ENCODE assay signal across 8 mouse cellular contexts in genomic region chr1:57774668-57775495, GRCm38 (mm10). TPM values are rescaled to one million over a fixed set of nuclear protein-coding genes. Genes with fewer than 3 reads are reported as not detected.
A peak's percentile ranks its signal among the peaks of the same experiment; 100 is the strongest.
DNase-seq lines count a peak whose midpoint lies in the region; ATAC-seq lines count a peak whose summit lies in the region.

No protein-coding gene starts in this region.

- H3K9ac ChIP-seq in hindbrain, embryonic 15.5 days: peak overlapping the region; percentile 85

- peaks cover 19% of the 10 kb centered on the region for H3K4me1 ChIP-seq in hindbrain, embryonic 15.5 days (replicated peaks)

- H3K36me3 ChIP-seq in hindbrain, embryonic 15.5 days: no peaks in the 10 kb centered on the region

- intact Hi-C loops in left cerebral cortex, postnatal 14 days (cut with DNase I): loop anchor here (2.0 to 10.0 kb wide), 3 partner anchors 100 to 344 kb away; no protein-coding TSS in a partner anchor

- peak overlapping the region; percentile 95 for H3K27ac ChIP-seq in hindbrain, embryonic 15.5 days (replicated peaks)

- DNase-seq in adrenal gland, adult (ENCODE audit: inconsistent age in 2 of 2, low spot score in 1 of 2): peak; percentile 41 to 83
- peak; percentile 22 to 23 for DNase-seq in gastrocnemius, adult 8-10 months (ENCODE audit: low spot score in 2 of 2)
- peak; percentile 44 to 60 for DNase-seq in left cerebral cortex, postnatal 14 days (ENCODE audit: low spot score in 2 of 2)
- peak; percentile 58 for DNase-seq in mesoderm, embryonic 11.5 days (ENCODE audit: low read depth, low spot score)
- DNase-seq in skeletal muscle tissue, adult 2 months (ENCODE audit: low read depth, low spot score): peak; percentile 13
- no peak for DNase-seq in adipocyte (ENCODE audit: low spot score)

- no peaks in the 10 kb centered on the region for H3K9me3 ChIP-seq in hindbrain, embryonic 15.5 days

- peak; percentile 46 for ATAC-seq in common myeloid progenitor, adult 5-6 weeks (replicated peaks; ENCODE audit: low read depth, poor library complexity, severe bottlenecking)
- ATAC-seq in hindbrain, embryonic 15.5 days (ENCODE audit: low FRiP score, low read depth): peak; percentile 89

- peak overlapping the region; percentile 84 for H3K4me3 ChIP-seq in hindbrain, embryonic 15.5 days

- H3K27me3 ChIP-seq in hindbrain, embryonic 15.5 days: no peaks in the 10 kb centered on the region

- H3K4me2 ChIP-seq in hindbrain, embryonic 15.5 days: peak overlapping the region; percentile 88

- under 1% methylated on average over 104 of the region's 113 CpGs for WGBS in hindbrain, embryonic 15.5 days

RNA-seq across cellular contexts. Expression of gene Spats2l, which starts 0.9 kb away (rescaled TPM):
- not detected in 2 replicates for total RNA-seq in common myeloid progenitor, adult 5-6 weeks (2017)
- total RNA-seq in gastrocnemius, adult 8-10 months (2022): 1 to 10 TPM; 1.6 to 2.3 (median 2.1) TPM
- 79.5 and 79.6 TPM in 2 replicates for polyA plus RNA-seq in hindbrain, embryonic 15.5 days (2015; fragmentation: Nextera tagmentation; extraction: Ambion mirVana)
- total RNA-seq in left cerebral cortex, postnatal 14 days (2021): 10 to 100 TPM; 55.1 to 60.1 TPM

Comparison
In these comparisons a context has a peak if more than half of its experiments do, and no peak if none do; other contexts are left out.
1. RNA of gene Spats2l, which starts 0.9 kb away (total RNA-seq): 55.1 to 60.1 TPM in left cerebral cortex, postnatal 14 days; 1.6 to 2.3 TPM in gastrocnemius, adult 8-10 months and not detected in common myeloid progenitor, adult 5-6 weeks; every median in the first group is over 10 times any median in the second.